Mouse (Mus musculus) hindbrain, postnatal 0 days (tissue): ENCODE measurements around the gene Gm3667. TPM values are rescaled to one million over a fixed set of nuclear protein-coding genes. Genes with fewer than 3 reads are reported as not detected.
"Not testable (repeated sequence)": the region's sequence is repeated elsewhere in the genome, so short reads cannot be mapped to it uniquely, and the experiment has no call there.

Source experiments
- ATAC-seq: fragments of 200-750 bp; cut with Nextera tagmentation; 2 replicates; pipeline ENCODE4 v1.8.0; 2017; ENCODE audit warnings: mild to moderate bottlenecking, moderate TSS enrichment, moderate library complexity
- DNase-seq: peaks from one replicate; pipeline ENCODE4 v3.0.0-alpha.2; 2015; ENCODE audit warnings: low spot score
- H3K27ac ChIP-seq: fragments of 300-500 bp; sonication (generic); 2 replicates; pipeline ENCODE4 v1.5.1; 2014; ENCODE audit warnings: mild to moderate bottlenecking
- H3K27me3 ChIP-seq: fragments of 300-500 bp; sonication (generic); 2 replicates; pipeline ENCODE4 v1.6.1; 2014; ENCODE audit warnings: low read length, mixed read lengths; ENCODE audit not compliant: insufficient read depth
- H3K36me3 ChIP-seq: fragments of 300-500 bp; sonication (generic); 2 replicates; pipeline ENCODE4 v1.6.1; 2014; ENCODE audit warnings: low read length, mixed read lengths; ENCODE audit not compliant: insufficient read depth
- H3K4me1 ChIP-seq: fragments of 300-500 bp; sonication (generic); 2 replicates; pipeline ENCODE4 v1.6.1; 2014; ENCODE audit warnings: antibody characterized with exemption, low read length, mixed read lengths; ENCODE audit not compliant: insufficient read depth
- H3K4me2 ChIP-seq: fragments of 300-500 bp; sonication (generic); 2 replicates; pipeline ENCODE4 v1.6.1; 2014; ENCODE audit warnings: low read depth, mild to moderate bottlenecking, low read length, moderate library complexity, mixed read lengths
- H3K4me3 ChIP-seq: fragments of 300-500 bp; sonication (generic); 2 replicates; pipeline ENCODE4 v1.5.1; 2014; ENCODE audit warnings: low read length
- H3K9ac ChIP-seq: fragments of 300-500 bp; sonication (generic); replicated peaks from 2 replicates; pipeline ENCODE4 v1.6.1; 2014; ENCODE audit warnings: mild to moderate bottlenecking, low read length, moderate library complexity, mixed read lengths
- H3K9me3 ChIP-seq: fragments of 300-500 bp; sonication (generic); 2 replicates; pipeline ENCODE4 v1.6.1; 2016; ENCODE audit warnings: low read length, mixed read lengths
- WGBS: fragments of 180-500 bp; shearing (Covaris S2); extraction: QIAGEN DNeasy Blood & Tissue Kit; methylation state at CpG from one replicate; pipeline ENCODE4 v1.1.7; 2014; 5-methylcytosine and 5-hydroxymethylcytosine counted together
- polyA plus RNA-seq: library from polyadenylated mRNA; unstranded; fragments of >200 nt; fragmentation: Nextera tagmentation; extraction: Ambion mirVana; gene quantifications from 2 replicates; pipeline ENCODE4 v1.2.1, GENCODE M21; 2015
- total RNA-seq: library from RNA; depleted of rRNA; stranded (reverse); fragments of >200 nt; gene quantifications from 2 replicates; pipeline ENCODE4 v1.2.3, GENCODE M21; 2014; rRNA removed

The Gm3667 gene
- total RNA-seq (5.2 and 6.8 TPM in 2 replicates), polyA plus RNA-seq (11.2 and 13.7 TPM in 2 replicates)

GRCm38 (mm10) chr14:6889521-6890012, at the start of gene Gm3667:
TSS of gene Gm3667 (minus strand) at chr14:6889962.
- not testable (repeated sequence) for ATAC-seq, H3K9me3 ChIP-seq, H3K9ac ChIP-seq, H3K27me3 ChIP-seq, H3K36me3 ChIP-seq, H3K4me1 ChIP-seq
- peak; percentile 1 for DNase-seq
- Histone ChIP-seq H3K4me3 (peak within 1 kb of the TSS; percentile 35), H3K27ac (peak within 1 kb of the TSS; percentile 41; the same call in 1 of the 2 replicates), H3K4me2 (peak within 1 kb of the TSS; percentile 49)
- WGBS, result 0% methylated on average over 11 of the region's 43 CpGs

DNA sequence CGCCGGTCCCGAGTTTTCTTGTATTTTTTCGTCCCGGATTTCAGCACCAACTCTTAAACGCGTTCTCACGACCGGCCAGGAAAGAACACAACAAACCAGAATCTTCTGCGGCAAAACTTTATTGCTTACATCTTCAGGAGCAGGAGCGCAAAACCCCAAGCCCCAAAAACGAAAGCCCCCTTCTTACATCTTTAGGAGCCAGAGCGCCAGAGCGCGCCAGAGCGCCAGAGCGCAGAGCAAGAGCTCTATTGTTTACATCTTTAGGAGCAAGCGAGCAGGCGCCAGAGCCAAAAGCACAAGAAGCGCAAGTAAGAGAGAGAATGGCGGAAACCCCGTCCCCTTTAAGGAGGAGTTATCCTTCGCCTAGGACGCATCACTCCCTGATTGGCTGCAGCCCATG, 10.1 kb upstream of the Gm3667 start:
- not testable (repeated sequence) for H3K4me2 ChIP-seq, H3K36me3 ChIP-seq, DNase-seq, H3K27me3 ChIP-seq, H3K9ac ChIP-seq, H3K9me3 ChIP-seq, ATAC-seq, H3K4me1 ChIP-seq, H3K4me3 ChIP-seq, H3K27ac ChIP-seq
- WGBS, result 96% methylated on average over 18 of the region's 24 CpGs

GRCm38 (mm10) chr14:6888811-6889210, 951 bp downstream of the Gm3667 start:
- not testable (repeated sequence) for ATAC-seq, H3K27me3 ChIP-seq, H3K4me1 ChIP-seq, H3K9me3 ChIP-seq, DNase-seq, H3K27ac ChIP-seq, H3K36me3 ChIP-seq, H3K9ac ChIP-seq
- Histone ChIP-seq H3K4me3 (peak overlapping the region; percentile 35), H3K4me2 (peak overlapping the region; percentile 49; the same call in 1 of the 2 replicates)
- WGBS, result 12% methylated on average over 3 of the region's 5 CpGs

GRCm38 (mm10) chr14:6840211-6840610, 49.6 kb downstream of the Gm3667 start, which contains the start of gene Gm3642:
TSS of gene Gm3642 (minus strand) at chr14:6840311.
- H3K27ac ChIP-seq, H3K4me3 ChIP-seq, H3K9ac ChIP-seq, DNase-seq, H3K36me3 ChIP-seq, ATAC-seq, H3K27me3 ChIP-seq, H3K4me1 ChIP-seq, H3K4me2 ChIP-seq, H3K9me3 ChIP-seq: not testable (repeated sequence)
- no CpG with 5 or more reads among the region's 3 CpGs for WGBS

- not testable (repeated sequence) for H3K4me3 ChIP-seq, DNase-seq, H3K9me3 ChIP-seq, H3K4me2 ChIP-seq, H3K4me1 ChIP-seq, H3K27ac ChIP-seq, ATAC-seq, H3K27me3 ChIP-seq, H3K36me3 ChIP-seq, H3K9ac ChIP-seq
- WGBS, result 93% methylated on average over 3 of the region's 3 CpGs
These were observed 66.5 kb downstream of the Gm3667 start for GRCm38 (mm10) chr14:6823297-6823696.

Other genes with a start within 250 kb of the Gm3667 start
- not detected in 2 replicates for gene Gm10251, start 205.8 kb downstream of the Gm3667 start, total RNA-seq
- not detected in 2 replicates for gene Gm10251, start 205.8 kb downstream of the Gm3667 start, polyA plus RNA-seq
- gene Gm8050, start 169.7 kb downstream of the Gm3667 start, total RNA-seq, result not detected in 2 replicates
- gene Gm8050, start 169.7 kb downstream of the Gm3667 start, polyA plus RNA-seq, result not detected in 2 replicates
- gene Gm3636, start 147.6 kb downstream of the Gm3667 start, total RNA-seq, result 6.0 and 9.5 TPM in 2 replicates
- 12.5 and 13.4 TPM in 2 replicates for gene Gm3636, start 147.6 kb downstream of the Gm3667 start, polyA plus RNA-seq
- not detected in 2 replicates for gene Gm8362, start 115.6 kb downstream of the Gm3667 start, total RNA-seq
- not detected in 2 replicates for gene Gm8362, start 115.6 kb downstream of the Gm3667 start, polyA plus RNA-seq
- not detected in 2 replicates for gene Gm3642, start 49.7 kb downstream of the Gm3667 start, total RNA-seq
- not detected in 2 replicates for gene Gm3642, start 49.7 kb downstream of the Gm3667 start, polyA plus RNA-seq
- not detected in 2 replicates for gene Gm6356, start 83.9 kb upstream of the Gm3667 start, total RNA-seq
- gene Gm6356, start 83.9 kb upstream of the Gm3667 start, polyA plus RNA-seq, result not detected in 2 replicates
- gene Gm10406, start 137.5 kb upstream of the Gm3667 start, total RNA-seq, result 1.9 and 2.8 TPM in 2 replicates
- gene Gm10406, start 137.5 kb upstream of the Gm3667 start, polyA plus RNA-seq, result 3.9 and 4.4 TPM in 2 replicates
- not detected in 2 replicates for gene Gm3685, start 155.0 kb upstream of the Gm3667 start, total RNA-seq
- gene Gm3685, start 155.0 kb upstream of the Gm3667 start, polyA plus RNA-seq, result not detected in 2 replicates
- 5.1 and 5.2 TPM in 2 replicates for gene Gm3696, start 210.7 kb upstream of the Gm3667 start, total RNA-seq
- 5.5 and 7.1 TPM in 2 replicates for gene Gm3696, start 210.7 kb upstream of the Gm3667 start, polyA plus RNA-seq
- gene Gm6676, start 235.4 kb upstream of the Gm3667 start, total RNA-seq, result not detected in 2 replicates
- gene Gm6676, start 235.4 kb upstream of the Gm3667 start, polyA plus RNA-seq, result not detected in 2 replicates